Mouse (Mus musculus): ENCODE results near the gene Adh7. TPM values are rescaled to one million over a fixed set of nuclear protein-coding genes. Genes with fewer than 3 reads are reported as not detected.

Adh7 gene
- polyA plus RNA-seq, 1 experiment from 2014 or later = 5.8 TPM

GRCm38 (mm10) chr3:138230266-138230665, 12.7 kb downstream of the Adh7 start:
- CTCF ChIA-PET = interaction anchor here (1.5 to 3.1 kb wide), 5 partner anchors 8 to 177 kb away, joined by 3 to 16 read pairs (median 10); no protein-coding TSS in a partner anchor
- no peaks in the 10 kb centered on the region for H3K27me3 ChIP-seq
- DNase-seq (ENCODE audit: low read depth, low spot score) = no peak
- POLR2A ChIA-PET = no interaction called here
- no peak for ATAC-seq
- in situ Hi-C loops (cut with MboI; ENCODE audit: low pct_unique_long_range_greater_than_20kb) = no loop called here
- TF ChIP-seq CTCF (IDR thresholded peaks at IDR 0.05) = no peak

GRCm38 (mm10) chr3:138231531-138231930, 14.0 kb downstream of the Adh7 start:
- no peaks in the 10 kb centered on the region for H3K27me3 ChIP-seq
- CTCF ChIA-PET = interaction anchor here (1.1 to 2.6 kb wide), 7 partner anchors 8 to 174 kb away, joined by 3 to 10 read pairs (median 5); no protein-coding TSS in a partner anchor
- POLR2A ChIA-PET = interaction anchor here (0.7 kb wide), 1 partner anchor 182 kb away, joined by 4 read pairs; no protein-coding TSS in a partner anchor
- TF ChIP-seq CTCF (IDR thresholded peaks at IDR 0.05) = no peak
- no peak for ATAC-seq
- in situ Hi-C loops (cut with MboI; ENCODE audit: low pct_unique_long_range_greater_than_20kb) = no loop called here
- DNase-seq (ENCODE audit: low read depth, low spot score) = no peak

- no peak for TF ChIP-seq CTCF (IDR thresholded peaks at IDR 0.05)
- ChIA-PET POLR2A (no interaction called here), CTCF (interaction anchor here (1.0 to 1.6 kb wide), 2 partner anchors 39 to 168 kb away, joined by 4 to 9 read pairs; no protein-coding TSS in a partner anchor)
- H3K27me3 ChIP-seq = no peaks in the 10 kb centered on the region
- in situ Hi-C loops (cut with MboI; ENCODE audit: low pct_unique_long_range_greater_than_20kb) = loop anchor here (5.0 kb wide), 1 partner anchor 39 kb away; no protein-coding TSS in a partner anchor
- no peak for ATAC-seq
- DNase-seq (ENCODE audit: low read depth, low spot score) = no peak
Measured at GRCm38 (mm10) chr3:138236546-138237163, 19.1 kb downstream of the Adh7 start.

- DNase-seq (ENCODE audit: low read depth, low spot score) (no peak), ATAC-seq (no peak)
- ChIA-PET CTCF (interaction anchor here (1.6 to 5.6 kb wide), 6 partner anchors 10 to 194 kb away, joined by 5 to 50 read pairs (median 10); no protein-coding TSS in a partner anchor), POLR2A (no interaction called here)
- no peak for TF ChIP-seq CTCF (IDR thresholded peaks at IDR 0.05)
- no peaks in the 10 kb centered on the region for H3K27me3 ChIP-seq
- in situ Hi-C loops (cut with MboI; ENCODE audit: low pct_unique_long_range_greater_than_20kb) = loop anchor here (5.0 kb wide), 1 partner anchor 41 kb away; no protein-coding TSS in a partner anchor
Measured at GRCm38 (mm10) chr3:138238046-138238445, 20.5 kb downstream of the Adh7 start.

GRCm38 (mm10) chr3:138239461-138239860, 21.9 kb downstream of the Adh7 start:
- DNase-seq (ENCODE audit: low read depth, low spot score) (no peak), ATAC-seq (no peak)
- in situ Hi-C loops (cut with MboI; ENCODE audit: low pct_unique_long_range_greater_than_20kb) = loop anchor here (5.0 kb wide), 1 partner anchor 42 kb away; no protein-coding TSS in a partner anchor
- ChIA-PET CTCF (interaction anchor here (0.8 to 5.6 kb wide), 26 partner anchors 9 to 250 kb away, joined by 3 to 50 read pairs (median 6); partner anchors contain the start of genes Adh7 and Metap1), POLR2A (no interaction called here)
- H3K27me3 ChIP-seq = no peaks in the 10 kb centered on the region
- TF ChIP-seq CTCF (IDR thresholded peaks at IDR 0.05) = no peak

- ATAC-seq (no peak), DNase-seq (ENCODE audit: low read depth, low spot score) (no peak)
- H3K27me3 ChIP-seq = no peaks in the 10 kb centered on the region
- in situ Hi-C loops (cut with MboI; ENCODE audit: low pct_unique_long_range_greater_than_20kb) = no loop called here
- CTCF ChIA-PET = interaction anchor here (0.8 to 5.6 kb wide), 26 partner anchors 10 to 249 kb away, joined by 3 to 50 read pairs (median 6); partner anchors contain the start of genes Adh7 and Metap1
- POLR2A ChIA-PET = no interaction called here
- peak; percentile 57 for TF ChIP-seq CTCF (IDR thresholded peaks at IDR 0.05)
Measured at GRCm38 (mm10) chr3:138240411-138240810, 22.9 kb downstream of the Adh7 start.

GRCm38 (mm10) chr3:138240942-138241341, 23.4 kb downstream of the Adh7 start:
- no peaks in the 10 kb centered on the region for H3K27me3 ChIP-seq
- CTCF ChIA-PET = interaction anchor here (1.0 to 5.6 kb wide), 15 partner anchors 10 to 249 kb away, joined by 3 to 50 read pairs (median 10); partner anchors contain the start of gene Metap1
- POLR2A ChIA-PET = no interaction called here
- ATAC-seq (no peak), DNase-seq (ENCODE audit: low read depth, low spot score) (no peak)
- in situ Hi-C loops (cut with MboI; ENCODE audit: low pct_unique_long_range_greater_than_20kb) = no loop called here
- no peak for TF ChIP-seq CTCF (IDR thresholded peaks at IDR 0.05)

- in situ Hi-C loops (cut with MboI; ENCODE audit: low pct_unique_long_range_greater_than_20kb) = no loop called here
- no peak for TF ChIP-seq CTCF (IDR thresholded peaks at IDR 0.05)
- ChIA-PET CTCF (interaction anchor here (0.8 to 5.6 kb wide), 11 partner anchors 11 to 203 kb away, joined by 3 to 50 read pairs (median 7); partner anchors contain the start of gene Adh1), POLR2A (interaction anchor here (0.6 kb wide), 1 partner anchor 9 kb away, joined by 3 read pairs; no protein-coding TSS in a partner anchor)
- DNase-seq (ENCODE audit: low read depth, low spot score) = no peak
- H3K27me3 ChIP-seq = no peaks in the 10 kb centered on the region
- no peak for ATAC-seq
Measured at GRCm38 (mm10) chr3:138241371-138241770, 23.8 kb downstream of the Adh7 start.

GRCm38 (mm10) chr3:138242021-138242726, 24.6 kb downstream of the Adh7 start:
- no peaks in the 10 kb centered on the region for H3K27me3 ChIP-seq
- ATAC-seq = no peak
- no peak for DNase-seq (ENCODE audit: low read depth, low spot score)
- TF ChIP-seq CTCF (IDR thresholded peaks at IDR 0.05) = no peak
- in situ Hi-C loops (cut with MboI; ENCODE audit: low pct_unique_long_range_greater_than_20kb) = no loop called here
- ChIA-PET POLR2A (no interaction called here), CTCF (interaction anchor here (0.8 to 5.6 kb wide), 14 partner anchors 9 to 202 kb away, joined by 3 to 50 read pairs (median 4); partner anchors contain the start of gene Adh1)

- CTCF ChIA-PET = interaction anchor here (1.0 to 5.6 kb wide), 9 partner anchors 8 to 201 kb away, joined by 3 to 50 read pairs (median 4); no protein-coding TSS in a partner anchor
- ATAC-seq (peak; percentile 55), DNase-seq (ENCODE audit: low read depth, low spot score) (peak; percentile 91)
- H3K27me3 ChIP-seq = no peaks in the 10 kb centered on the region
- no peak for TF ChIP-seq CTCF (IDR thresholded peaks at IDR 0.05)
- POLR2A ChIA-PET = no interaction called here
- in situ Hi-C loops (cut with MboI; ENCODE audit: low pct_unique_long_range_greater_than_20kb) = no loop called here
Measured at GRCm38 (mm10) chr3:138242933-138243332, 25.4 kb downstream of the Adh7 start.
